Mouse (Mus musculus): ENCODE data around the gene Syde2. TPM values are rescaled to one million over a fixed set of nuclear protein-coding genes. Genes with fewer than 3 reads are reported as not detected.

Gene Syde2
- total and polyA plus RNA-seq, 3 experiments: 0.10 to 0.30 TPM; not detected in 1

DNA sequence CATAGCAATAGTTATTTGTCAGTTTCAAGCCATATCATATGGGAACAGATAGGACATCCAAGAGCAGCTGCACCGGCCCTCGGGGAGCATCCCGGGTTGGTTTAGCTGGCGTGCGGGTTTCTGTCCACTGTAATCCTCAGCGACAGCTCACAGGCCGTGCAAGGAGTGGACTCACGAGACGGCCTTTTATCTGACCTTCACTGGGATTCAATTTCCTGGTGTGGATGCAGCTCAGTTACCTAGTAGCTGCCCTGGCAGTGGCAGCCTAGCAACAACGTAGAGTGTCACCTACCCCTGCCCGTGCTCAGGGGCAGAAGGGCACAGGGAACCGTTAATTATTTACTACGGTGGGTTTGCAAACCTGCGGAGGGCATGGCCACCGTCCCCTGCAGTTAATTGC, 50.2 kb downstream of the Syde2 start:
- H3K9me3 ChIP-seq (replicated peaks; ENCODE audit: low read length): peaks cover 11% of the 10 kb centered on the region
- H3K4me2 ChIP-seq (ENCODE audit: insufficient read depth, low read depth, poor library complexity, severe bottlenecking): no peak overlapping the region

DNA sequence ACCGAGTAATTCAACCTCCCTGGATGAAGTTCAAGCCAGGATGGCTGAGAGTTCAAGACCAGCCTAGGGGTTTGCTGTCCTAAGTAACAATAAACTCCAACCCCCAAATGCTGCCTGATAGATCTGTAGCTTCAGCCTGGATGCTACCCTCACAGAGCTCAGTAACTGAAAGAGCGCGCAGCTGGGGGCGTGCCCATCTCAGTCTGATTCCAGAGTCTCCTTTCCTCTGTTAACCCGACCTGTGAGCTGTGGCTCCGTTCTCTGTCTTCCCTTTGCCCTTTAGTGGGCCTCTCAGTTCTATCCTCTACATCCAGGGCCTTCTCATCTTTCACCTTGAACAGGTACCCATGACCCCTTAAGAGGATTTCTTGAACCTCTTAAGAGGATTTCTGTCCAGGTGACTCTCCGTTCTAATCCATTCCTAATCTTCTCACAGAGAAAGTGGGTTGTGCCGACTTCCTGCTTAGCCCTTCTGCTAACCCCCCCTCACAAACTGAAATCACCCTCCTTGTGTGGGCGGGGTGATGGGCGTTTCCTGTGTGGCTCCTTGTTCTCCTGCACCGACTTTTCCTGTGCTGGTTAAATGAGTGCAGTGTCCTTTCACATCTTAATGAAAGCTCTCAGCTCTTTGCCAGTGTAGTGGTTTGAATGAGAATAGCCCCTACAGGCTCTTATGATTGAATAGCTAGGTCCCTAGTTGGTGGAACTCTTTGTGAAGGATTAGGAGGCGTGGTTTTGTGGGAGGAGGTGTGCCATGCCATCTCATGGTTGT, 51.6 kb downstream of the Syde2 start:
- H3K27ac ChIP-seq (ENCODE audit: insufficient read depth, low read depth): no peak overlapping the region
- in situ Hi-C loops (cut with MboI; ENCODE audit: low pct_ligation_motif_present, low pct_unique_long_range_greater_than_20kb, low sequenced_read_pairs): no loop called here
- no peaks in the 10 kb centered on the region for H3K36me3 ChIP-seq (replicated peaks in 1 of 2; ENCODE audit: control insufficient read depth in 1 of 2, insufficient read depth in 1 of 2, low read length in 1 of 2)
- no peak overlapping the region for H3K9ac ChIP-seq (ENCODE audit: insufficient read depth, low read depth)
- DNase-seq (ENCODE audit: extremely low read depth): no peak
- no peak overlapping the region for H3K4me3 ChIP-seq (replicated peaks in 1 of 3; ENCODE audit: low read depth in 2 of 3, low read length in 2 of 3, poor library complexity in 1 of 3)
- H3K4me2 ChIP-seq (ENCODE audit: insufficient read depth, low read depth, poor library complexity, severe bottlenecking): no peak overlapping the region
- no peak for TF ChIP-seq RCOR1 (conservative IDR thresholded peaks at IDR 0.05; ENCODE audit: low read depth, low read length)
- TF ChIP-seq ZC3H11A (IDR thresholded peaks at IDR 0.05; ENCODE audit: low read depth, low read length): no peak
- TF ChIP-seq ETS1 (conservative IDR thresholded peaks at IDR 0.05; ENCODE audit: low read depth, low read length): no peak
- TF ChIP-seq TBP (conservative IDR thresholded peaks at IDR 0.05; ENCODE audit: low read depth, low read length): no peak
- TF ChIP-seq PAX5 (IDR thresholded peaks at IDR 0.05; ENCODE audit: low read length): no peak
- no peak for TF ChIP-seq NRF1 (IDR thresholded peaks at IDR 0.05; ENCODE audit: low read depth, low read length)
- TF ChIP-seq USF2 (conservative IDR thresholded peaks at IDR 0.05; ENCODE audit: low read depth, low read length): no peak
- no peak for TF ChIP-seq CTCF (conservative IDR thresholded peaks at IDR 0.05 in 1 of 2, IDR thresholded peaks at IDR 0.05 in 1 of 2; ENCODE audit: low read depth in 2 of 2, low read length in 2 of 2)
- TF ChIP-seq GABPA (IDR thresholded peaks at IDR 0.05; ENCODE audit: insufficient replicate concordance, low read depth, low read length): no peak
- TF ChIP-seq MEF2A (IDR thresholded peaks at IDR 0.05; ENCODE audit: borderline replicate concordance, low read depth, low read length): no peak
- TF ChIP-seq ZMIZ1 (IDR thresholded peaks at IDR 0.05; ENCODE audit: low read depth, low read length): no peak
- TF ChIP-seq KAT2A (IDR thresholded peaks at IDR 0.05; ENCODE audit: insufficient replicate concordance, low read length): no peak
- H3K4me1 ChIP-seq (ENCODE audit: control insufficient read depth in 1 of 2, insufficient read depth in 2 of 2): no peaks in the 10 kb centered on the region; a peak in 1 of 4 replicates
- dilution Hi-C loops (cut with MboI; ENCODE audit: extremely low pct_ligation_motif_present, extremely low pct_unique_long_range_greater_than_20kb, low sequenced_read_pairs): no loop called here
- no peaks in the 10 kb centered on the region for H3K27me3 ChIP-seq (replicated peaks)
- peaks cover 8% of the 10 kb centered on the region for H3K9me3 ChIP-seq (replicated peaks; ENCODE audit: low read length)
- no peaks in the 10 kb centered on the region for H3K79me2 ChIP-seq (replicated peaks; ENCODE audit: control insufficient read depth, extremely low read depth, insufficient read depth, poor library complexity, severe bottlenecking)

More for the DNA sequence above, 50.2 kb downstream of the Syde2 start:
- in situ Hi-C loops (cut with MboI; ENCODE audit: low pct_ligation_motif_present, low pct_unique_long_range_greater_than_20kb, low sequenced_read_pairs): no loop called here
- Histone ChIP-seq H3K79me2 (replicated peaks; ENCODE audit: control insufficient read depth, extremely low read depth, insufficient read depth, poor library complexity, severe bottlenecking) (no peaks in the 10 kb centered on the region), H3K27ac (ENCODE audit: insufficient read depth, low read depth) (no peak overlapping the region), H3K4me1 (ENCODE audit: control insufficient read depth in 1 of 2, insufficient read depth in 2 of 2) (no peaks in the 10 kb centered on the region; a peak in 1 of 4 replicates), H3K36me3 (replicated peaks in 1 of 2; ENCODE audit: control insufficient read depth in 1 of 2, insufficient read depth in 1 of 2, low read length in 1 of 2) (no peaks in the 10 kb centered on the region), H3K4me3 (replicated peaks in 1 of 3; ENCODE audit: low read depth in 2 of 3, low read length in 2 of 3, poor library complexity in 1 of 3) (no peak overlapping the region), H3K9ac (ENCODE audit: insufficient read depth, low read depth) (no peak overlapping the region), H3K27me3 (replicated peaks) (no peaks in the 10 kb centered on the region)
- TF ChIP-seq USF2 (conservative IDR thresholded peaks at IDR 0.05; ENCODE audit: low read depth, low read length) (no peak), RCOR1 (conservative IDR thresholded peaks at IDR 0.05; ENCODE audit: low read depth, low read length) (no peak), TBP (conservative IDR thresholded peaks at IDR 0.05; ENCODE audit: low read depth, low read length) (no peak), POLR2A (IDR thresholded peaks at IDR 0.05; ENCODE audit: low read depth, low read length) (no peak), MEF2A (IDR thresholded peaks at IDR 0.05; ENCODE audit: borderline replicate concordance, low read depth, low read length) (no peak), SIN3A (IDR thresholded peaks at IDR 0.05; ENCODE audit: low read length) (no peak)
- dilution Hi-C loops (cut with MboI; ENCODE audit: extremely low pct_ligation_motif_present, extremely low pct_unique_long_range_greater_than_20kb, low sequenced_read_pairs): no loop called here
- DNase-seq (ENCODE audit: extremely low read depth): no peak

Measured in CH12.LX (cell line).